Mouse (Mus musculus): Measurements from ENCODE around the gene Emilin3.

DNA sequence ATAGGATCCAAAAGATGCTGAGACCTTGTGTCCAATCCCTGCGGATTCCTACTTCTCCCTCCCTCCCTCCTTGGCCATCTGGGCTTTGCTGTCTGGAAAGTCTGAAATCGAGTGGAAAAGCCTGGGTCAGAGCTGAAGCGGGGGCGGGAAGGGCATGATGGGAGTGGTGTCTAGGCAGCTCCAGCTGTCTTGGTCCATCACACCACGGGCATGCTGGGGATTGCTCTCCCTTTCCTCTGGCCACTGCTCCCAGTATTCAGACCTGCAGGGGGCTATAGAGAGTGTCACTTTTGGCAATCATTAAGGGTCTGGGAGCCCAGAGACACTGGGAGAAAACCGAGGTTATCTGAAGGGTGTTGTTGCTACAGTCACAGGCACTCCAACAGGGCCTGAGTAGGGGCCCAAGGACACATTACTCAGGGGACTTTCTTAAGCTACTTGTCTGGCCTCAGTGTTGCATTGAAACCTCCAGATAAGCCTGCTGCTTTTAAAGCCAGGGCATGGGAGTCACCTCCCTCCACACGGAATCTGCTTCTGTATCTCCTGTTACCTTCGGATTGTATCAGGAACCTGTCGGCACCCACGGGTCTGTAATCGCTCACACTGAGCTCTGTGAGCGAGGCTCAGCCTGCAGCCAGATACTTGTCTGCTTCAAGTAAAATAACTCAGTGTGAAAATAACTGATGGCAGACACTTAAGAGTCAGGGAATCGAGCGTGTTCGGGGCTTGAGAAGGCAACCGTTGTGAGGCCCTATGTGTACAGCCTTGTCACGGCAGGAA lies 29.0 kb upstream of the Emilin3 start:
- TF ChIP-seq CTCF (IDR thresholded peaks at IDR 0.05) (no peak), EP300 (IDR thresholded peaks at IDR 0.05; ENCODE audit: insufficient read depth, low read depth, low read length) (no peak)

All from heart, adult 2 months (tissue).